Mouse (Mus musculus): ENCODE results near the gene Ncoa5. TPM values are rescaled to one million over a fixed set of nuclear protein-coding genes. Genes with fewer than 3 reads are reported as not detected.
A peak's percentile ranks its signal among the peaks of the same experiment; 100 is the strongest.

The Ncoa5 gene
- polyA plus RNA-seq, 1 experiment from 2014 or later = 144 TPM

- 83% methylated on average over 14 of the region's 14 CpGs for WGBS
- Histone ChIP-seq H3K4me1 (peaks cover 6% of the 10 kb centered on the region; the same call in 1 of the 2 replicates), H3K9me3 (no peaks in the 10 kb centered on the region), H3K9ac (no peak overlapping the region), H3K27me3 (peaks cover 5% of the 10 kb centered on the region; the same call in 1 of the 2 replicates), H3K27ac (no peak overlapping the region), H3K4me3 (replicated peaks) (no peak overlapping the region), H3K36me3 (replicated peaks) (no peaks in the 10 kb centered on the region), H3K4me2 (no peak overlapping the region)
- no peak for ATAC-seq (ENCODE audit: low FRiP score)
These were observed 48.2 kb downstream of the Ncoa5 start for GRCm38 (mm10) chr2:164986371-164987027.

- Histone ChIP-seq H3K27ac (no peak overlapping the region), H3K9me3 (no peaks in the 10 kb centered on the region), H3K4me2 (no peak overlapping the region), H3K4me3 (replicated peaks) (no peak overlapping the region), H3K27me3 (peaks cover 5% of the 10 kb centered on the region; the same call in 1 of the 2 replicates), H3K9ac (no peak overlapping the region), H3K36me3 (replicated peaks) (no peaks in the 10 kb centered on the region), H3K4me1 (peaks cover 6% of the 10 kb centered on the region; the same call in 1 of the 2 replicates)
- ATAC-seq (ENCODE audit: low FRiP score) = no peak
- WGBS = 79% methylated on average over 6 of the region's 6 CpGs
These were observed 48.7 kb downstream of the Ncoa5 start for GRCm38 (mm10) chr2:164985962-164986361.

GRCm38 (mm10) chr2:164979749-164980148, 54.9 kb downstream of the Ncoa5 start:
- Histone ChIP-seq H3K9ac (no peak overlapping the region), H3K27me3 (peaks cover 12% of the 10 kb centered on the region; the same call in 1 of the 2 replicates), H3K9me3 (no peaks in the 10 kb centered on the region), H3K36me3 (replicated peaks) (no peaks in the 10 kb centered on the region), H3K4me3 (replicated peaks) (no peak overlapping the region), H3K27ac (no peak overlapping the region), H3K4me1 (peaks cover 6% of the 10 kb centered on the region; the same call in 1 of the 2 replicates), H3K4me2 (no peak overlapping the region)
- WGBS = 22% methylated on average over 7 of the region's 7 CpGs
- no peak for ATAC-seq (ENCODE audit: low FRiP score)

- 81% methylated on average over 6 of the region's 6 CpGs for WGBS
These were observed 59.1 kb downstream of the Ncoa5 start for GRCm38 (mm10) chr2:164975611-164976010.

GRCm38 (mm10) chr2:164972646-164973045, 62.0 kb downstream of the Ncoa5 start:
- no peak overlapping the region for H3K4me2 ChIP-seq
- no peaks in the 10 kb centered on the region for H3K36me3 ChIP-seq (replicated peaks)
- H3K4me1 ChIP-seq = peaks cover 41% of the 10 kb centered on the region
- H3K9ac ChIP-seq = no peak overlapping the region
- no peaks in the 10 kb centered on the region for H3K9me3 ChIP-seq
- ATAC-seq (ENCODE audit: low FRiP score) = no peak
- peaks cover 69% of the 10 kb centered on the region for H3K27me3 ChIP-seq
- no peak overlapping the region for H3K4me3 ChIP-seq (replicated peaks)
- WGBS = 81% methylated on average over 5 of the region's 5 CpGs
- H3K27ac ChIP-seq = no peak overlapping the region

More at GRCm38 (mm10) chr2:164975611-164976010, 59.1 kb downstream of the Ncoa5 start:
- no peaks in the 10 kb centered on the region for H3K36me3 ChIP-seq (replicated peaks)
- H3K27me3 ChIP-seq = peaks cover 44% of the 10 kb centered on the region
- no peak overlapping the region for H3K4me3 ChIP-seq (replicated peaks)
- no peak overlapping the region for H3K9ac ChIP-seq
- ATAC-seq (ENCODE audit: low FRiP score) = no peak
- H3K4me1 ChIP-seq = peaks cover 12% of the 10 kb centered on the region
- no peaks in the 10 kb centered on the region for H3K9me3 ChIP-seq
- H3K27ac ChIP-seq = no peak overlapping the region
- no peak overlapping the region for H3K4me2 ChIP-seq

GRCm38 (mm10) chr2:164970631-164971196, 64.0 kb downstream of the Ncoa5 start:
- H3K4me3 ChIP-seq (replicated peaks) = peak overlapping the region; percentile 28
- H3K9ac ChIP-seq = peak overlapping the region; percentile 47; the same call in 1 of the 2 replicates
- ATAC-seq (ENCODE audit: low FRiP score) = peak; percentile 56
- peaks cover 49% of the 10 kb centered on the region for H3K4me1 ChIP-seq
- H3K4me2 ChIP-seq = peak overlapping the region; percentile 64
- H3K27me3 ChIP-seq = peaks cover 88% of the 10 kb centered on the region
- H3K27ac ChIP-seq = peak overlapping the region; percentile 21; the same call in 1 of the 2 replicates
- no peaks in the 10 kb centered on the region for H3K36me3 ChIP-seq (replicated peaks)
- H3K9me3 ChIP-seq = no peaks in the 10 kb centered on the region
- WGBS = under 1% methylated on average over 40 of the region's 42 CpGs

- Histone ChIP-seq H3K27ac (no peak overlapping the region), H3K36me3 (replicated peaks) (no peaks in the 10 kb centered on the region), H3K27me3 (peaks cover 83% of the 10 kb centered on the region), H3K4me1 (peaks cover 61% of the 10 kb centered on the region), H3K9me3 (no peaks in the 10 kb centered on the region), H3K4me3 (replicated peaks) (peak overlapping the region; percentile 44), H3K9ac (no peak overlapping the region), H3K4me2 (peak overlapping the region; percentile 64)
- 2% methylated on average over 21 of the region's 21 CpGs for WGBS
- no peak for ATAC-seq (ENCODE audit: low FRiP score)
These were observed 65.3 kb downstream of the Ncoa5 start for GRCm38 (mm10) chr2:164969348-164969781.

GRCm38 (mm10) chr2:164968451-164968851, 66.2 kb downstream of the Ncoa5 start:
- ATAC-seq (ENCODE audit: low FRiP score) = peak; percentile 28; the same call in 1 of the 2 replicates
- Histone ChIP-seq H3K9ac (peak overlapping the region; percentile 39), H3K36me3 (replicated peaks) (no peaks in the 10 kb centered on the region), H3K9me3 (no peaks in the 10 kb centered on the region), H3K27me3 (peaks cover 78% of the 10 kb centered on the region), H3K4me3 (replicated peaks) (peak overlapping the region; percentile 44), H3K4me2 (peak overlapping the region; percentile 64), H3K27ac (peak overlapping the region; percentile 68), H3K4me1 (peaks cover 70% of the 10 kb centered on the region)
- under 1% methylated on average over 28 of the region's 29 CpGs for WGBS

- H3K4me3 ChIP-seq (replicated peaks) = peak overlapping the region; percentile 44
- H3K36me3 ChIP-seq (replicated peaks) = no peaks in the 10 kb centered on the region
- peak overlapping the region; percentile 68 for H3K27ac ChIP-seq
- H3K27me3 ChIP-seq = peaks cover 72% of the 10 kb centered on the region
- peak overlapping the region; percentile 39 for H3K9ac ChIP-seq
- 1% methylated on average over 65 of the region's 65 CpGs for WGBS
- peaks cover 74% of the 10 kb centered on the region for H3K4me1 ChIP-seq
- ATAC-seq (ENCODE audit: low FRiP score) = peak; percentile 55; the same call in 1 of the 2 replicates
- peak overlapping the region; percentile 64 for H3K4me2 ChIP-seq
- no peaks in the 10 kb centered on the region for H3K9me3 ChIP-seq
These were observed 66.8 kb downstream of the Ncoa5 start for GRCm38 (mm10) chr2:164967761-164968440.

GRCm38 (mm10) chr2:164967193-164967592, 67.5 kb downstream of the Ncoa5 start:
- 0 out of 2 replicates have a peak overlapping the region, but pooled peaks have one; percentile 44 for H3K4me3 ChIP-seq (replicated peaks)
- no peak overlapping the region for H3K9ac ChIP-seq
- 5% methylated on average over 6 of the region's 6 CpGs for WGBS
- no peak for ATAC-seq (ENCODE audit: low FRiP score)
- H3K36me3 ChIP-seq (replicated peaks) = no peaks in the 10 kb centered on the region
- peak overlapping the region; percentile 64; the same call in 1 of the 2 replicates for H3K4me2 ChIP-seq
- no peak overlapping the region for H3K27ac ChIP-seq
- peaks cover 65% of the 10 kb centered on the region for H3K27me3 ChIP-seq
- H3K4me1 ChIP-seq = peaks cover 74% of the 10 kb centered on the region
- H3K9me3 ChIP-seq = no peaks in the 10 kb centered on the region

- ATAC-seq (ENCODE audit: low FRiP score) = no peak
- H3K4me2 ChIP-seq = no peak overlapping the region
- no peak overlapping the region for H3K9ac ChIP-seq
- no peaks in the 10 kb centered on the region for H3K36me3 ChIP-seq (replicated peaks)
- peaks cover 57% of the 10 kb centered on the region for H3K27me3 ChIP-seq
- 23% methylated on average over 8 of the region's 8 CpGs for WGBS
- peaks cover 75% of the 10 kb centered on the region for H3K4me1 ChIP-seq
- no peaks in the 10 kb centered on the region for H3K9me3 ChIP-seq
- no peak overlapping the region for H3K27ac ChIP-seq
- no peak overlapping the region for H3K4me3 ChIP-seq (replicated peaks)
These were observed 68.3 kb downstream of the Ncoa5 start for GRCm38 (mm10) chr2:164966381-164966780.

GRCm38 (mm10) chr2:164964981-164965380, 69.7 kb downstream of the Ncoa5 start:
- peaks cover 73% of the 10 kb centered on the region for H3K4me1 ChIP-seq
- peak overlapping the region; percentile 74 for H3K27ac ChIP-seq
- no peak overlapping the region for H3K4me3 ChIP-seq (replicated peaks)
- no peaks in the 10 kb centered on the region for H3K9me3 ChIP-seq
- WGBS = 88% methylated on average over 1 of the region's 1 CpGs
- peak overlapping the region; percentile 39; the same call in 1 of the 2 replicates for H3K4me2 ChIP-seq
- H3K36me3 ChIP-seq (replicated peaks) = no peaks in the 10 kb centered on the region
- peaks cover 43% of the 10 kb centered on the region for H3K27me3 ChIP-seq
- H3K9ac ChIP-seq = no peak overlapping the region
- ATAC-seq (ENCODE audit: low FRiP score) = no peak; the same call in 1 of the 2 replicates
